Mouse (Mus musculus) midbrain, embryonic 14.5 days (tissue): ENCODE data around the gene Mptx2. TPM values are rescaled to one million over a fixed set of nuclear protein-coding genes. Genes with fewer than 3 reads are reported as not detected.

Experiments
- ATAC-seq: fragments of 200-750 bp; cut with Nextera tagmentation; 2 replicates; pipeline ENCODE4 v1.8.0; 2017; ENCODE audit warnings: moderate number of reproducible peaks, moderate library complexity; ENCODE audit not compliant: low FRiP score, low TSS enrichment
- DNase-seq: peaks from one replicate; pipeline ENCODE4 v3.0.0-alpha.2; 2015
- H3K27ac ChIP-seq: fragments of 300-500 bp; sonication (generic); replicated peaks from 2 replicates; pipeline ENCODE4 v1.5.1; 2014; ENCODE audit warnings: mild to moderate bottlenecking, low read depth, low read length, moderate library complexity
- H3K27me3 ChIP-seq: fragments of 300-500 bp; sonication (generic); 2 replicates; pipeline ENCODE4 v1.6.1; 2014; ENCODE audit warnings: low read length, control low read depth, mixed read lengths; ENCODE audit not compliant: control insufficient read depth, insufficient read depth
- H3K36me3 ChIP-seq: fragments of 300-500 bp; sonication (generic); 2 replicates; pipeline ENCODE4 v1.6.1; 2014; ENCODE audit warnings: low read length, control low read depth; ENCODE audit not compliant: control insufficient read depth, insufficient read depth
- H3K4me1 ChIP-seq: fragments of 300-500 bp; sonication (generic); 2 replicates; pipeline ENCODE4 v1.6.1; 2014; ENCODE audit warnings: mild to moderate bottlenecking, antibody characterized with exemption, low read length, control low read depth; ENCODE audit not compliant: control insufficient read depth, insufficient read depth
- H3K4me2 ChIP-seq: fragments of 300-500 bp; sonication (generic); 2 replicates; pipeline ENCODE4 v1.6.1; 2014; ENCODE audit warnings: mild to moderate bottlenecking, low read length, moderate library complexity
- H3K4me3 ChIP-seq: fragments of 300-500 bp; sonication (generic); replicated peaks from 2 replicates; pipeline ENCODE4 v1.5.1; 2014; ENCODE audit warnings: low read depth, low read length
- H3K9ac ChIP-seq: fragments of 300-500 bp; sonication (generic); replicated peaks from 2 replicates; pipeline ENCODE4 v1.6.1; 2014; ENCODE audit warnings: mild to moderate bottlenecking, low read length, moderate library complexity
- H3K9me3 ChIP-seq: fragments of 300-500 bp; sonication (generic); 2 replicates; pipeline ENCODE4 v1.6.1; 2016; ENCODE audit warnings: low read length, control low read depth, mixed read lengths; ENCODE audit not compliant: control insufficient read depth
- WGBS: fragments of 180-500 bp; shearing (Covaris S2); extraction: QIAGEN DNeasy Blood & Tissue Kit; methylation state at CpG from one replicate; pipeline ENCODE4 v1.1.7; 2014; 5-methylcytosine and 5-hydroxymethylcytosine counted together
- polyA plus RNA-seq: library from polyadenylated mRNA; unstranded; fragments of >200 nt; fragmentation: Nextera tagmentation; extraction: Ambion mirVana; gene quantifications from 2 replicates; pipeline ENCODE4 v1.2.1, GENCODE M21; 2014

Gene Mptx2
- not detected in 2 replicates for polyA plus RNA-seq

GRCm38 (mm10) chr1:173277677-173278076 lies at the start of gene Mptx2:
Gene Mptx2, minus strand, starts transcription at chr1:173277777.
- H3K9me3 ChIP-seq, result no peaks in the 10 kb centered on the region
- 83% methylated on average over 3 of the region's 3 CpGs for WGBS
- H3K9ac ChIP-seq, result no peak within 1 kb of the TSS
- ATAC-seq (no peak), DNase-seq (no peak)
- no peaks in the 10 kb centered on the region for H3K4me1 ChIP-seq
- no peak within 1 kb of the TSS for H3K27ac ChIP-seq
- H3K27me3 ChIP-seq, result no peaks in the 10 kb centered on the region
- H3K4me3 ChIP-seq, result no peak within 1 kb of the TSS
- H3K4me2 ChIP-seq, result no peak within 1 kb of the TSS
- no peaks in the 10 kb centered on the region for H3K36me3 ChIP-seq

- Histone ChIP-seq H3K4me1 (0 out of 2 replicates have a peak, but pooled peaks cover 3% of the 10 kb centered on the region), H3K9ac (no peak overlapping the region), H3K4me3 (no peak overlapping the region), H3K9me3 (no peaks in the 10 kb centered on the region), H3K27me3 (no peaks in the 10 kb centered on the region), H3K4me2 (no peak overlapping the region), H3K27ac (no peak overlapping the region), H3K36me3 (no peaks in the 10 kb centered on the region)
- DNase-seq (no peak), ATAC-seq (no peak)
- 74% methylated on average over 1 of the region's 1 CpGs for WGBS
Observed at GRCm38 (mm10) chr1:173326552-173326951, 49.0 kb upstream of the Mptx2 start.

DNA sequence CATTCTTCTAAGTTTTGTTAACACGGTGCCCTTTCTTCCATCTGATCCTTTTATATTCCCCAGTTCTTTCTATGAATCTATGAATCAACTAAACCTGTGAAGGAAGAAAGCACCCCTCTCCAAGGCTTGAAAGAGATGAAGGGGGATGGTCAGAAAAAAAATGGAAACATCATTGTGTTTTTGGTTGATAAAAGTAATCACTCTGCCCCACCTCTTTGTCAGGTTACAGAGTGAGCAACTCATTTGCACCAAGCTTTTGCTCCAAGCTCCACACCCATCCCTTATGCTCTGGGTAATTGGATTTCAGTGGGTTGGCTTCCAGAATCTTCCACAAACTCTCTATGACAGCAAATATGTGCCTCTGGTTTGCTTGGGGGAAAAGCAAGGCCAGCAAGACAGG lies 47.8 kb upstream of the Mptx2 start:
- Histone ChIP-seq H3K4me3 (no peak overlapping the region), H3K27ac (no peak overlapping the region), H3K4me2 (no peak overlapping the region), H3K36me3 (no peaks in the 10 kb centered on the region), H3K9me3 (no peaks in the 10 kb centered on the region), H3K4me1 (0 out of 2 replicates have a peak, but pooled peaks cover 3% of the 10 kb centered on the region), H3K9ac (no peak overlapping the region), H3K27me3 (no peaks in the 10 kb centered on the region)
- DNase-seq (no peak), ATAC-seq (no peak)
- 86% methylated on average over 1 of the region's 1 CpGs for WGBS

- DNase-seq (no peak), ATAC-seq (no peak)
- Histone ChIP-seq H3K4me3 (no peak overlapping the region), H3K9ac (no peak overlapping the region), H3K36me3 (no peaks in the 10 kb centered on the region), H3K27me3 (no peaks in the 10 kb centered on the region), H3K4me1 (0 out of 2 replicates have a peak, but pooled peaks cover 3% of the 10 kb centered on the region), H3K27ac (no peak overlapping the region), H3K4me2 (no peak overlapping the region), H3K9me3 (no peaks in the 10 kb centered on the region)
- 65% methylated on average over 4 of the region's 4 CpGs for WGBS
Observed at GRCm38 (mm10) chr1:173324961-173325360, 47.4 kb upstream of the Mptx2 start.

DNA sequence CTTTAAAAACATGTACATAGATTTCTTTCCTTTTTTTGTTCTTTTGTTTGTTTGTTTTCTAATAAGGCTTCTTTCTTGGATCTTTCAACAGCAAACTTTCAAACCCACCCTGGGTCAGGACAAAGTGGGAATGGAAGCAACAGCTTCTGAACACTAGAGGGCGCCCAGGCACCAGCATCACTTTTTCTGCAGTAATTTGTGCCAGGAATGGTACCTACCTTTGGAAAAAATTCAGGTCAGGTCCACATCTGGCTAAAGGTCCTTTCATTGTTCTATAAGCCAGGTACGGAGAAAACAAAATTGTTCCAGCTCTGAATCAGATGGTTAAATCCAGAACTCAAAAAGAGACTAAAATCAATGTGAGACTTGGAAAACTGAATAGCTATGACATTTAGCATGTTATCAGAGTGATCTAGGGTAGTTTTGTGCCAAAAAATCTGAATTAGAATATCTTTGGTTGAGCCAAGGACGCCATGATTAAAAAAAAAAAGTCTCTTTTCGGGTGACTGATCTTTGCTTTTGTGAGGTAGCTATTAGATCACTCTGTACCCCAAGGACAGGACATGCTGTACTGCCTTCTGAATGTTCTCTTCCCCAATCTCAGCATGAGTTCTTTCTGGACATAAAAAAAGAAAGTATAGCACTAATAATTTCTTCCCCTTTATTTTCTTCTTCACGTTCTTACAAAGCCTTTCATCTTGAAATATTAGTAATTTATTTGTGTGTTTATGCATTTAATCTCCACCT lies 46.4 kb upstream of the Mptx2 start:
- H3K9me3 ChIP-seq, result no peaks in the 10 kb centered on the region
- ATAC-seq, result no peak
- peak; percentile 75 for DNase-seq
- 0 out of 2 replicates have a peak, but pooled peaks cover 3% of the 10 kb centered on the region for H3K4me1 ChIP-seq
- 33% methylated on average over 5 of the region's 5 CpGs for WGBS
- no peak overlapping the region for H3K4me3 ChIP-seq
- H3K27me3 ChIP-seq, result no peaks in the 10 kb centered on the region
- H3K4me2 ChIP-seq, result no peak overlapping the region
- no peak overlapping the region for H3K27ac ChIP-seq
- H3K36me3 ChIP-seq, result no peaks in the 10 kb centered on the region
- H3K9ac ChIP-seq, result no peak overlapping the region

DNA sequence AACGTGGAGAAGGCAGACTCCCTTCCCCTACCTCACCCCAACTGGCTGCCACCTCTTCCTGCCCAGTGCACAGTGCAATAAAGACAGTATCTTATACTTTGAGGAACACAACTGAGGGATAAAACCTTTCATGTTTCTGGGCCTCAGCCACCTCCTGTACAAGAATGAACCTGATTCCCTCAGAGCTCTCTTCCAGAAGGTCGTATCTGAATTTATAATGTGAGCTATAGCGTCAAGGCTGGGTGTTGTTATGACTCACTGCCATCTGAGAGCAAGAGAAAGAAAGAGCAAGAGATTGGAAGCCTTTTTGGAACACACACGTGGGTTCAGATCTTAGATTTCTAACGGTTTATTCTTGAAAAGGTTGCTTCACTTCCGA lies 44.7 kb upstream of the Mptx2 start:
- no peaks in the 10 kb centered on the region for H3K36me3 ChIP-seq
- 69% methylated on average over 6 of the region's 6 CpGs for WGBS
- no peak overlapping the region for H3K9ac ChIP-seq
- H3K4me2 ChIP-seq, result no peak overlapping the region
- no peak for DNase-seq
- no peaks in the 10 kb centered on the region for H3K27me3 ChIP-seq
- no peak for ATAC-seq
- 0 out of 2 replicates have a peak, but pooled peaks cover 3% of the 10 kb centered on the region for H3K4me1 ChIP-seq
- no peak overlapping the region for H3K27ac ChIP-seq
- H3K9me3 ChIP-seq, result no peaks in the 10 kb centered on the region
- H3K4me3 ChIP-seq, result no peak overlapping the region

DNA sequence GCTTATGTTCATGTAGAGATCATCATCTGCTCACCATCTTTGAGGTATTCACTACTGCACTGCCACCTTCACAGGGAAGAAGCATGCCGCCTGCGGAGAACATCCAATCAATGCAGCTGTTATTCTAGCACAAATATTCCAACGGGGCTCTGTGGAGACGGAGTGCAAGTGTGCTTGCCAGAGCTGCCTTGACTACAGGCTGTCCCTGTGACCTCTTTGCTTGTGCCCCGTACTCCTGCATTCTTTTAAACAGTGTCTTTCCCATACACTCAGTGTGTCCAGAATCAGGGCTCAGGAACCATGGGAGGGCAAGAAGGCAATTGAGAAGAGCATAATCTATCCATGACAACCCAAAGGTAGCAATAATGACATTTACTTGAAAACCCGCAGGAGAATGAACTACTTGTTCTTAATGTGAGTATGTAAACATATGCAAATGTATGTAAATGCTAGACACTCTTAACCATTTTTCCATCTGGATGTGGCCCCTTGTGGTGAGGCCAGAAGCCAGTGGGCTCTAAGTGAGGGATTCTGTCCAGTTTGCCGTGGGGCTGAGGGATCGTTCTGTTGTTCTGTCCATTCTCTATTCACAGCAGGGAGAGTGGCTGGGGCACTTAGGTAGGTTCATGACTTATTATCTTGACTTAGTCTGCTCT lies 44.1 kb upstream of the Mptx2 start:
- no peak overlapping the region for H3K27ac ChIP-seq

DNA sequence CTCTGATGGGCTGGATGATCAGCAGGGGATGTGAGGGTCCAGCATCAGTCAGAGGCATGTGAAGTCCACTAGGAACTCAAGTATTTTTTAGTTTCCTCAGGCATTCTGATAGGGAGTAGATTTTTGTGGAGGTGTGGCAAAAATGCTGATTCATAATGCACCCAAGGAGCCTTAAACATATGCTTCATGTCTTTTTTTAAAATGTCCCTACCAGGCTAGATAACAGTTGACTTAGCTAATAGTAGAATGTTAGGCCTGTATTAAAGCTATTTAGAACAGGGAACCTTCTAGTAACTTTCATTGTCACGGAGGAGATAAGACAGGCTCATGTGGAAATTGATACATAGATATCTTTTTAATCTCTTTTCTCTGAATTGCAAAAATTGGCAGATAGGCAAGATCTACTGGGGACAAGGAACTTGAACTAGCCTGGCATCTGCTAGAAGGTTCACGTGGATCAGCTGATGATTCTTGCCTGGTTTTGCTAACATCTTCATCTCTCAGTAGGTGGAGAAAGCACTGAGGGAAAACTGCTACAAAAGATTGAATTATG lies 40.4 kb upstream of the Mptx2 start:
- H3K4me1 ChIP-seq, result 0 out of 2 replicates have a peak, but pooled peaks cover 3% of the 10 kb centered on the region
- ATAC-seq (no peak), DNase-seq (no peak)
- H3K36me3 ChIP-seq, result no peaks in the 10 kb centered on the region
- no peaks in the 10 kb centered on the region for H3K9me3 ChIP-seq
- no peak overlapping the region for H3K27ac ChIP-seq
- no peak overlapping the region for H3K4me2 ChIP-seq
- WGBS, result 82% methylated on average over 2 of the region's 2 CpGs
- no peaks in the 10 kb centered on the region for H3K27me3 ChIP-seq
- no peak overlapping the region for H3K9ac ChIP-seq
- no peak overlapping the region for H3K4me3 ChIP-seq

More for the DNA sequence above, 44.1 kb upstream of the Mptx2 start:
- 56% methylated on average over 8 of the region's 8 CpGs for WGBS
- Histone ChIP-seq H3K9me3 (no peaks in the 10 kb centered on the region), H3K4me1 (0 out of 2 replicates have a peak, but pooled peaks cover 3% of the 10 kb centered on the region), H3K36me3 (no peaks in the 10 kb centered on the region), H3K27me3 (no peaks in the 10 kb centered on the region), H3K9ac (no peak overlapping the region), H3K4me2 (no peak overlapping the region), H3K4me3 (no peak overlapping the region)
- DNase-seq, result no peak
- no peak for ATAC-seq
